Mouse (Mus musculus): ENCODE data around the gene Dpm1. TPM values are rescaled to one million over a fixed set of nuclear protein-coding genes. Genes with fewer than 3 reads are reported as not detected.

Dpm1 gene
- polyA plus RNA-seq, 1 experiment: 14.0 TPM

DNA sequence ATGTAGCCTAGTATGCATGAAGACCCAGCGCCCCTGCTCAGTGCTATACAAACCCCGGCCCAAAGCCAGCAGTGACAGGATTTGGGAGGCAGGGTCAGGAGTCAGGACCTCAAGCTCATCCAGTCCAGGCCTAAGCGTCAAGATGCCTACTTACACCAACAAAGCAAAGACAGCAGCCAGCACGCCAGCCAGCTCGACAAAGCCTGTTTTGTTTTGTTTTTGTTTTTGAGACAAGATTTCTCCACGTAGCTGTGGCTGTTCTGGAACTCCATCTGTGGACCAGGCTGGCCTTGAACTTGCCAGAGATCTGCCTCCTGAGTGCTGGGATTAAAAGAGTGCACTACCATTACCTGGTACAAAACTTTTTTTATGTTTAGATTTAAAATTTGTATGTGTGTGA, 7.1 kb downstream of the Dpm1 start:
- peaks cover 85% of the 10 kb centered on the region for H3K36me3 ChIP-seq (ENCODE audit: control insufficient read depth, insufficient read depth)
- no peak overlapping the region for H3K4me3 ChIP-seq (ENCODE audit: insufficient read depth, poor library complexity, severe bottlenecking)

DNA sequence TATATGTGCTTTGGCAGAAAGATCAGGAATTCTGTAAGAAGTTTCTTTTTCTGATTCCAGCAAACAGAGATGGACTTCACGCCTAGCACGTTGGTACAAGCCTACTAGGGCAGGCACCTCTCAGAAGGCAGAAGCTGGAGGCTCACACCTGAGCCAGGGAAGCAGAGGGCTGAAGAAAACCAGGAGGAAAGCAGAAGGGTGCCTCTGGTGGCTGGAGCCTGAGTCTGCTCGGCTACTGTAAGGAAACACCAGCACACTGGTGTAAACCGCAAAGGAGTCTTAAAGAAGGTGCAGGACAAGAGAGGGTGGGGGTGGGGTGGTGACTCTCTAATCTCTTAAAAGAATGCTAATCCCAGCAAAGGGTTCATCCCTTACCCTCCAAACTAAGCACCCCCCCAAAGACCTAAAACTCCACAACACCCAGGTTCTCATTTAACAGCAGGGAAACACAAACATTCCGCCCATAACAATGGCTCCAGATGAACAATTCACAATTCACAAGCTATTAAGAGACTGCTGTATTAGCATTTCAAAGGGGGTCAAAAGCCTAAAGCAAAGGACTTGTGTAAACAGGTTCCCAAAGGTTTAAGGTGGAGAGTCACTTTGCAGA, 16.5 kb downstream of the Dpm1 start:
- H3K79me3 ChIP-seq (ENCODE audit: low read depth): no peaks in the 10 kb centered on the region
- peaks cover 95% of the 10 kb centered on the region for H3K36me3 ChIP-seq (ENCODE audit: control insufficient read depth, insufficient read depth)
- H3ac ChIP-seq (ENCODE audit: control insufficient read depth, insufficient read length, low read depth): no peak overlapping the region
- TF ChIP-seq MYOG (IDR thresholded peaks at IDR 0.05; ENCODE audit: control insufficient read depth, extremely low read depth, insufficient read length) (no peak), MAX (IDR thresholded peaks at IDR 0.05) (no peak), USF1 (IDR thresholded peaks at IDR 0.05; ENCODE audit: low read depth) (no peak), MYOD1 (IDR thresholded peaks at IDR 0.05; ENCODE audit: control insufficient read depth, insufficient read length, low read depth) (no peak), FOSL1 (IDR thresholded peaks at IDR 0.05; ENCODE audit: insufficient read depth, low read length, poor library complexity, severe bottlenecking) (no peak), CTCF (IDR thresholded peaks at IDR 0.05; ENCODE audit: control insufficient read depth, insufficient read depth, insufficient read length) (no peak), CEBPB (IDR thresholded peaks at IDR 0.05; ENCODE audit: low read depth) (no peak)
- H3K79me2 ChIP-seq (ENCODE audit: control insufficient read depth, insufficient read depth): peaks cover 4% of the 10 kb centered on the region
- no peaks in the 10 kb centered on the region for H3K27me3 ChIP-seq (ENCODE audit: control insufficient read depth, insufficient read depth, insufficient read length)
- H3K4me3 ChIP-seq (ENCODE audit: insufficient read depth, poor library complexity, severe bottlenecking): no peak overlapping the region

More for the DNA sequence above, 7.1 kb downstream of the Dpm1 start:
- H3K79me2 ChIP-seq (ENCODE audit: control insufficient read depth, insufficient read depth): peaks cover 28% of the 10 kb centered on the region
- peaks cover 24% of the 10 kb centered on the region for H3K79me3 ChIP-seq (ENCODE audit: low read depth)
- no peaks in the 10 kb centered on the region for H3K27me3 ChIP-seq (ENCODE audit: control insufficient read depth, insufficient read depth, insufficient read length)
- TF ChIP-seq CEBPB (IDR thresholded peaks at IDR 0.05; ENCODE audit: low read depth) (no peak), MYOD1 (IDR thresholded peaks at IDR 0.05; ENCODE audit: control insufficient read depth, insufficient read length, low read depth) (no peak), FOSL1 (IDR thresholded peaks at IDR 0.05; ENCODE audit: insufficient read depth, low read length, poor library complexity, severe bottlenecking) (no peak), MAX (IDR thresholded peaks at IDR 0.05) (no peak), MYOG (IDR thresholded peaks at IDR 0.05; ENCODE audit: control insufficient read depth, extremely low read depth, insufficient read length) (no peak)
- no peak overlapping the region for H3ac ChIP-seq (ENCODE audit: control insufficient read depth, insufficient read length, low read depth)

DNA sequence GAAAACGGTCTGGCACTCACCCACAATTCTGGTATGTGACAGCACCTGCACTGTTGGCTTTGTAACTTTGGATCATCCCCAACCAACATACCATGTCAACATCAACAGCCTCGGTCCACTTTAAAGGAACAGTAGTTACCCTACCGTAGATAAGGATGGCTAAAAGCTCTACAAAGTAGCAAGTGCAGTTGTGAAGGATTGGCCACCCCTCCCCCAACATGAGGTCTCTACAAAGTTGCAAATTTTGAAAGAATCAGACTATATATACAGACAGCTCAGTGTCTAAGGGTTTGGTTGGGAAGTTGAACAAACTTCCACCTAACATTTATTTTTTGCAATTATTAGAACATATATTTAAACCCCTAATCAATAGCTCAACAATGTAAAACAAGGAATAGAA, 22.5 kb downstream of the Dpm1 start:
- peaks cover 35% of the 10 kb centered on the region for H3K79me3 ChIP-seq (ENCODE audit: low read depth)
- TF ChIP-seq MYOD1 (IDR thresholded peaks at IDR 0.05; ENCODE audit: control insufficient read depth, insufficient read length, low read depth): no peak
- no peak for TF ChIP-seq USF1 (IDR thresholded peaks at IDR 0.05; ENCODE audit: low read depth)
- peaks cover 77% of the 10 kb centered on the region for H3K36me3 ChIP-seq (ENCODE audit: control insufficient read depth, insufficient read depth)
- H3K4me3 ChIP-seq (ENCODE audit: insufficient read depth, poor library complexity, severe bottlenecking): no peak overlapping the region
- H3K27me3 ChIP-seq (ENCODE audit: control insufficient read depth, insufficient read depth, insufficient read length): no peaks in the 10 kb centered on the region
- H3ac ChIP-seq (ENCODE audit: control insufficient read depth, insufficient read length, low read depth): no peak overlapping the region
- peaks cover 39% of the 10 kb centered on the region for H3K79me2 ChIP-seq (ENCODE audit: control insufficient read depth, insufficient read depth)

DNA sequence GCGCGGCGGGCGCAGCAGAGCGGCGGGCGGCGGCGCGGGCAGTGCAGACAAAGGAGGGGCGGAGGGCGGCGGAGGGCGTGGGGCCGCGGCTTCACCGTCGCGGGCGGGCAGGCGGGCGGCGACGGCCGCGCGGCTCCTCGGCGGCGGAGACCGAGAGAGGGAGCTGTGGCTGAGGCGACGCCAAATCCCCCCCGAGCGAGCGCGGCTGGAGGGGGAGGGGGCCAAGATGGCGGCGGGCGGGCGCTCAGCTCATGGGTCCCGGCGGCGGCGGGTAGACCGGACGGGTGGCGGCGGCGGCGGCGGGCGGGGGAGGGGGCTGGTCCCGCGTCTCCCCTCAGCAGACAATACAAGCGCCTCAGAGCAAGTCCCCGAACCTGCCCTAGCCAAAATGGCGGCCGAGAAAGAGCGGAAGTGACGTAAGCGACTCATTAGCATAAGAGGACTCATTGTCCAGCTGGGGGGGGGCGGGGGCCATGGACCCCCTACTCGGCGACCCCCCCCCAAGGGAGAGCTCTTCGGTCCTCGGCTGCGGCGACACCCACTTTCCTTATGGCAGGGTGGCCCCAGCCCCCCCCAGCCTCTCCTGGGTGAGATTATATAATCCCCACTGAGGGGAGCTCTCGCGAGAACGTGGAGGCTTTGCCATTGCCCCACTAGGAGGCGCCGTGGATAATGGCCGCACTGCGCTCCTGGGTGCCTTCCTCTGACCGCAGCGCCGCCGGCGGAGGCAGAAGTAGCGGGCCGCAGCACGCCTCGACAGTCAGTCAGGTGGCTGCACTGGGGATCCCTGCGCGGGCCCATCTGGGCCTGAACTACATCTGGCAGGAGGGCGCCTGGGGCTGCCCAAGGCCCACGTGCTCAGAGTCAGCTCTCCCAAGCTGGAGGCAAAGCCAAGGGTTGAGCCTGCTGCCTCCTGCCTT, 23.4 kb downstream of the Dpm1 start, which contains the start of gene Adnp:
TSS of gene Adnp (minus strand) at position 388 of the 920 bp plus-strand sequence.
- H3K79me3 ChIP-seq (ENCODE audit: low read depth): peaks cover 44% of the 10 kb centered on the region
- H3K36me3 ChIP-seq (ENCODE audit: control insufficient read depth, insufficient read depth): peaks cover 73% of the 10 kb centered on the region
- peaks cover 48% of the 10 kb centered on the region for H3K79me2 ChIP-seq (ENCODE audit: control insufficient read depth, insufficient read depth)
- peak within 1 kb of the TSS; percentile 74 for H3K4me3 ChIP-seq (ENCODE audit: insufficient read depth, poor library complexity, severe bottlenecking)
- TF ChIP-seq MAX (IDR thresholded peaks at IDR 0.05) (peak; percentile 65), CTCF (IDR thresholded peaks at IDR 0.05; ENCODE audit: control insufficient read depth, insufficient read depth, insufficient read length) (peak; percentile 87), MYOD1 (IDR thresholded peaks at IDR 0.05; ENCODE audit: control insufficient read depth, insufficient read length, low read depth) (peak; percentile 13), FOSL1 (IDR thresholded peaks at IDR 0.05; ENCODE audit: insufficient read depth, low read length, poor library complexity, severe bottlenecking) (no peak)
- H3K27me3 ChIP-seq (ENCODE audit: control insufficient read depth, insufficient read depth, insufficient read length): no peaks in the 10 kb centered on the region
- peak within 1 kb of the TSS; percentile 95 for H3ac ChIP-seq (ENCODE audit: control insufficient read depth, insufficient read length, low read depth)

DNA sequence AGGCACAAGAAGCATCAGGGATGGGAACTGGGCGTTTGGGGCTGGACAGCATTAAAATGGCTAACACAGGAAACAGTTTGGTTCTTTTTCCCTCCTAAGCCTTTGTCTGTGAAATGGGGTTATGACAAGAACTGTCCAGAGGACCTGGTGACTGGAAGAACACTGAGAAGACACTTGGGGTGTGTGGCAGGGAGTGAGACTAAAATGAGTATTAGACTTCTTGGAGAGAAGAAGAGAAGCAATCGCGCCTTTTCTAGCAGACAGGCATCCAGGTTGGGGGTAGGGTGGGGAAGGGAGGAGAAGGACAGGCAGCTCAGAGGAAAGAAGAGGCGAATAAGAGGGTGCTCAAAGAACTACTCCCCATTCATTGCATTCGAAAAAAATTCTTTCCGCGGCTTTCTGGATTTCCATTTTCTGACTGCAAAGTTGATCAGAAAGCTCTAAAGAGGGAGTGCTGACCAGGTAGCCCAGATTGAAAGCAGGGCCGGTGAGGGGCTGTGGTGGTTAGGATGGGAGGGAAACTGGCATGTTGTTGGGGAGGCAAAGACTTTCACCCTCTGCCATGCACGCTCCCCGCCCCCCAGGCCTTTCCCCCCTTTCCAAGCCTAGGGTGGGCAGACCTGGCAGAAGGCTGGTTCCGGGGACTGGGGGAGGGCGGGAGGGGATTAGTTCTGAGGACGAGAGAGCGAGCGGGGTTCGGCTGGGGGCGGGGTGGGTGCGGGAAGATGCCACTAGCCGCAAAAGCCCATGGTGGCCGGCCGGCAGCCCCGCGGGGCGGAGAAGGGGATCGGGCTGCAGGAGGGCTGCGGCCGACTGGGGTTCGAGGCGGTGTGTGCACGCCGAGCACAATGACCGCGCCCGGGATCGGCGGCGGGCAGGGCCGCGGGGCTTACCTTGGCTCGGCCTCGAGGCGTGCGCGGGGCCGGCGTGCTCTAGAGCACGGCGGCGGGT, 24.4 kb downstream of the Dpm1 start:
- Histone ChIP-seq H3K27me3 (ENCODE audit: control insufficient read depth, insufficient read depth, insufficient read length) (no peaks in the 10 kb centered on the region), H3K4me3 (ENCODE audit: insufficient read depth, poor library complexity, severe bottlenecking) (peak overlapping the region; percentile 74), H3K79me2 (ENCODE audit: control insufficient read depth, insufficient read depth) (peaks cover 58% of the 10 kb centered on the region), H3ac (ENCODE audit: control insufficient read depth, insufficient read length, low read depth) (peak overlapping the region; percentile 95), H3K79me3 (ENCODE audit: low read depth) (peaks cover 54% of the 10 kb centered on the region), H3K36me3 (ENCODE audit: control insufficient read depth, insufficient read depth) (peaks cover 71% of the 10 kb centered on the region)
- TF ChIP-seq CEBPB (IDR thresholded peaks at IDR 0.05; ENCODE audit: low read depth) (no peak), USF1 (IDR thresholded peaks at IDR 0.05; ENCODE audit: low read depth) (no peak), MYOG (IDR thresholded peaks at IDR 0.05; ENCODE audit: control insufficient read depth, extremely low read depth, insufficient read length) (no peak), MYOD1 (IDR thresholded peaks at IDR 0.05; ENCODE audit: control insufficient read depth, insufficient read length, low read depth) (no peak), CTCF (IDR thresholded peaks at IDR 0.05; ENCODE audit: control insufficient read depth, insufficient read depth, insufficient read length) (no peak), MAX (IDR thresholded peaks at IDR 0.05) (no peak), FOSL1 (IDR thresholded peaks at IDR 0.05; ENCODE audit: insufficient read depth, low read length, poor library complexity, severe bottlenecking) (no peak)
